Mouse (Mus musculus): ENCODE results near the gene Tgm1. TPM values are rescaled to one million over a fixed set of nuclear protein-coding genes. Genes with fewer than 3 reads are reported as not detected.
A peak's percentile ranks its signal among the peaks of the same experiment; 100 is the strongest.
"Not testable (repeated sequence)": the region's sequence is repeated elsewhere in the genome, so short reads cannot be mapped to it uniquely, and the experiment has no call there.

Tgm1 gene
- polyA plus RNA-seq (2012; rRNA removed), result 29.6 and 30.1 TPM in 2 replicates

- Histone ChIP-seq H3K4me3 (ENCODE audit: insufficient read depth, low read depth, low read length) (peak within 1 kb of the TSS; percentile 40), H3K4me1 (ENCODE audit: control insufficient read depth, insufficient read depth, low read length) (peaks cover 24% of the 10 kb centered on the region), H3K36me3 (ENCODE audit: control insufficient read depth, insufficient read depth, low read length) (no peaks in the 10 kb centered on the region), H3K27me3 (replicated peaks; ENCODE audit: control insufficient read depth, insufficient read depth, low read length) (no peaks in the 10 kb centered on the region), H3K27ac (ENCODE audit: insufficient read depth, low read depth, low read length) (peak within 1 kb of the TSS; percentile 66)
- no peak for TF ChIP-seq CTCF (conservative IDR thresholded peaks at IDR 0.05; ENCODE audit: insufficient read depth, insufficient read length, low read depth, low read length)
- no peak for TF ChIP-seq POLR2A (IDR thresholded peaks at IDR 0.05; ENCODE audit: low read depth, low read length)
- 28% methylated on average over 4 of the region's 4 CpGs for WGBS
- DNase-seq, result no peak
These were observed at the start of gene Tgm1 for GRCm38 (mm10) chr14:55713729-55714122. Gene Tgm1, minus strand, starts transcription at chr14:55713926.

- Histone ChIP-seq H3K36me3 (ENCODE audit: control insufficient read depth, insufficient read depth, low read length) (no peaks in the 10 kb centered on the region), H3K4me1 (ENCODE audit: control insufficient read depth, insufficient read depth, low read length) (peaks cover 11% of the 10 kb centered on the region; the same call in 1 of the 2 replicates), H3K27ac (ENCODE audit: insufficient read depth, low read depth, low read length) (peak overlapping the region; percentile 27; the same call in 1 of the 2 replicates), H3K4me3 (ENCODE audit: insufficient read depth, low read depth, low read length) (no peak overlapping the region), H3K27me3 (replicated peaks; ENCODE audit: control insufficient read depth, insufficient read depth, low read length) (no peaks in the 10 kb centered on the region)
- WGBS, result 44% methylated on average over 7 of the region's 7 CpGs
- DNase-seq, result no peak
- TF ChIP-seq CTCF (conservative IDR thresholded peaks at IDR 0.05; ENCODE audit: insufficient read depth, insufficient read length, low read depth, low read length) (no peak), POLR2A (IDR thresholded peaks at IDR 0.05; ENCODE audit: low read depth, low read length) (no peak)
These were observed 49.4 kb upstream of the Tgm1 start for GRCm38 (mm10) chr14:55763166-55763565.

GRCm38 (mm10) chr14:55762001-55762821 lies 48.5 kb upstream of the Tgm1 start:
- no peaks in the 10 kb centered on the region for H3K27me3 ChIP-seq (replicated peaks; ENCODE audit: control insufficient read depth, insufficient read depth, low read length)
- H3K4me3 ChIP-seq (ENCODE audit: insufficient read depth, low read depth, low read length), result peak overlapping the region; percentile 81
- H3K27ac ChIP-seq (ENCODE audit: insufficient read depth, low read depth, low read length), result peak overlapping the region; percentile 17; the same call in 1 of the 2 replicates
- TF ChIP-seq CTCF (conservative IDR thresholded peaks at IDR 0.05; ENCODE audit: insufficient read depth, insufficient read length, low read depth, low read length) (no peak), POLR2A (IDR thresholded peaks at IDR 0.05; ENCODE audit: low read depth, low read length) (no peak)
- DNase-seq, result peak; percentile 51
- H3K36me3 ChIP-seq (ENCODE audit: control insufficient read depth, insufficient read depth, low read length), result no peaks in the 10 kb centered on the region
- peaks cover 11% of the 10 kb centered on the region; the same call in 1 of the 2 replicates for H3K4me1 ChIP-seq (ENCODE audit: control insufficient read depth, insufficient read depth, low read length)
- WGBS, result 3% methylated on average over 77 of the region's 77 CpGs

- Histone ChIP-seq H3K27ac (ENCODE audit: insufficient read depth, low read depth, low read length) (peak within 1 kb of the TSS; percentile 17; the same call in 1 of the 2 replicates), H3K36me3 (ENCODE audit: control insufficient read depth, insufficient read depth, low read length) (no peaks in the 10 kb centered on the region)
- WGBS, result 93% methylated on average over 6 of the region's 6 CpGs
These were observed 47.4 kb upstream of the Tgm1 start, which contains the start of gene Ltb4r2 for GRCm38 (mm10) chr14:55761163-55761562. Gene Ltb4r2, plus strand, starts transcription at chr14:55761428.

GRCm38 (mm10) chr14:55760156-55760555 lies 46.4 kb upstream of the Tgm1 start:
- H3K27me3 ChIP-seq (replicated peaks; ENCODE audit: control insufficient read depth, insufficient read depth, low read length); H3K36me3 ChIP-seq (ENCODE audit: control insufficient read depth, insufficient read depth, low read length); H3K4me3 ChIP-seq (ENCODE audit: insufficient read depth, low read depth, low read length); H3K27ac ChIP-seq (ENCODE audit: insufficient read depth, low read depth, low read length): not testable (repeated sequence)
- WGBS, result under 1% methylated on average over 6 of the region's 6 CpGs
- TF ChIP-seq CTCF (conservative IDR thresholded peaks at IDR 0.05; ENCODE audit: insufficient read depth, insufficient read length, low read depth, low read length), result peak; percentile 74
- peaks cover 14% of the 10 kb centered on the region; the same call in 1 of the 2 replicates for H3K4me1 ChIP-seq (ENCODE audit: control insufficient read depth, insufficient read depth, low read length)
- DNase-seq, result peak; percentile 93

More at GRCm38 (mm10) chr14:55761163-55761562, 47.4 kb upstream of the Tgm1 start, which contains the start of gene Ltb4r2:
- Histone ChIP-seq H3K27me3 (replicated peaks; ENCODE audit: control insufficient read depth, insufficient read depth, low read length) (no peaks in the 10 kb centered on the region), H3K4me1 (ENCODE audit: control insufficient read depth, insufficient read depth, low read length) (peaks cover 14% of the 10 kb centered on the region; the same call in 1 of the 2 replicates), H3K4me3 (ENCODE audit: insufficient read depth, low read depth, low read length) (peak within 1 kb of the TSS; percentile 81)
- DNase-seq, result no peak
- TF ChIP-seq CTCF (conservative IDR thresholded peaks at IDR 0.05; ENCODE audit: insufficient read depth, insufficient read length, low read depth, low read length) (no peak), POLR2A (IDR thresholded peaks at IDR 0.05; ENCODE audit: low read depth, low read length) (no peak)

- H3K27ac ChIP-seq (ENCODE audit: insufficient read depth, low read depth, low read length), result peak within 1 kb of the TSS; percentile 92
- peak; percentile 93 for DNase-seq
- WGBS, result 6% methylated on average over 8 of the region's 8 CpGs
These were observed 44.6 kb upstream of the Tgm1 start, which contains the start of gene Cideb for GRCm38 (mm10) chr14:55758363-55758784. Gene Cideb, minus strand, starts transcription at chr14:55758458.

GRCm38 (mm10) chr14:55757566-55757965 lies 43.8 kb upstream of the Tgm1 start:
- H3K4me3 ChIP-seq (ENCODE audit: insufficient read depth, low read depth, low read length), result peak overlapping the region; percentile 52
- peak overlapping the region; percentile 72 for H3K27ac ChIP-seq (ENCODE audit: insufficient read depth, low read depth, low read length)
- no peak for DNase-seq
- H3K27me3 ChIP-seq (replicated peaks; ENCODE audit: control insufficient read depth, insufficient read depth, low read length), result no peaks in the 10 kb centered on the region
- 42% methylated on average over 6 of the region's 6 CpGs for WGBS
- H3K4me1 ChIP-seq (ENCODE audit: control insufficient read depth, insufficient read depth, low read length), result peaks cover 14% of the 10 kb centered on the region; the same call in 1 of the 2 replicates
- no peaks in the 10 kb centered on the region for H3K36me3 ChIP-seq (ENCODE audit: control insufficient read depth, insufficient read depth, low read length)
- TF ChIP-seq CTCF (conservative IDR thresholded peaks at IDR 0.05; ENCODE audit: insufficient read depth, insufficient read length, low read depth, low read length) (no peak), POLR2A (IDR thresholded peaks at IDR 0.05; ENCODE audit: low read depth, low read length) (no peak)

More at GRCm38 (mm10) chr14:55758363-55758784, 44.6 kb upstream of the Tgm1 start, which contains the start of gene Cideb:
- Histone ChIP-seq H3K4me3 (ENCODE audit: insufficient read depth, low read depth, low read length) (peak within 1 kb of the TSS; percentile 63), H3K36me3 (ENCODE audit: control insufficient read depth, insufficient read depth, low read length) (no peaks in the 10 kb centered on the region), H3K4me1 (ENCODE audit: control insufficient read depth, insufficient read depth, low read length) (peaks cover 14% of the 10 kb centered on the region; the same call in 1 of the 2 replicates), H3K27me3 (replicated peaks; ENCODE audit: control insufficient read depth, insufficient read depth, low read length) (no peaks in the 10 kb centered on the region)
- TF ChIP-seq POLR2A (IDR thresholded peaks at IDR 0.05; ENCODE audit: low read depth, low read length) (no peak), CTCF (conservative IDR thresholded peaks at IDR 0.05; ENCODE audit: insufficient read depth, insufficient read length, low read depth, low read length) (peak; percentile 64)

All from kidney, adult 2 months (tissue).